Mouse (Mus musculus) cerebellum, adult 2 months (tissue): ENCODE results near the gene Abcc2.

Experiments
- CTCF ChIP-seq: fragments of 200-500 bp; IDR thresholded peaks from 2 replicates; pipeline ENCODE4 v1.5.1; 2011; ENCODE audit warnings: low read depth, mild to moderate bottlenecking, control low read depth, low read length, moderate library complexity, borderline replicate concordance; ENCODE audit not compliant: insufficient read depth
- POLR2A ChIP-seq: fragments of 200-500 bp; IDR thresholded peaks from 2 replicates; pipeline ENCODE4 v1.6.1; 2011; ENCODE audit warnings: low read length, control low read depth, borderline replicate concordance; ENCODE audit not compliant: insufficient read depth

GRCm38 (mm10) chr19:43878111-43879092 lies 96.4 kb downstream of the Abcc2 start:
- TF ChIP-seq CTCF, result no peak
- no peak for TF ChIP-seq POLR2A
